Mouse (Mus musculus): ENCODE data around the gene Hdac4.

The Hdac4 gene

DNA sequence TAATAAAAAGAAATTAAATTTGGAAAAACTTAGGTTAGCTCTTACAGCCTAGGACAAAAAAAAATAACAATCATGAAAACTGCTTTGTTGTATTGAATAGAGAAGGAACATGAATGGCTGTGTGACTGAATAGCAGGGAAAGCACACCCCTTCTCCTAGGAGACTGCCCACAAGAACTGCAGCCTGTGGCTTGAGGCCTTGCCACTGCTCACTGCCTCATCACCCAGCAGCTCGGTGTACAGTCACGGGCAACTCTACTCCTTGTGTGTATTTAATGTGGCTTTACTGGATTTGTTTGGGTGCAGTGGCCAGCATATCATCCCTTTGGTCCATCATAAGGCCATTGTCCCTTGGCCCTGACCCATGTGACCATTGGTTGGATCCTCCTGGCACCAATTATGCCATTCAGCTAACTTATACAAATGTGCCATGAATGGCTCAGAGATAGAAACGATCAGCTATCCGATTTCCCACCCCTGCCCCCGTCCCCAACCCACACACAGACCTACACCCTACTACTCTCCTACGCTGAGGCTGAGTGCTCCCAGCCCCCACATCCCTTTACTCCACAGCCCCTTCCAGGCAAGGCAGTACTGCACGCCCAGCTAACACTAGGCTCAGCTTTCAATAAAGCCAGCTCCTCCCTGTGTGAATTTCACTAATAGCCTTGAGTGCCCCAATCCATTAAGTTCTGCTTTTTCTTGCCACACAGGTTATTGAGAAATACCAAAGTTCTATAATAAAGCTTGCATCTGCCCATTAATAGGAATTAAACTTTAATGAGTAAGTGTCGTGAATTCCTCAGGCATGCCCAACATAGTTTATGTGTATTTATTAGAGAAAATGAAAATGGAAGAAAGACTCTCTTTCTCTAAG lies 134.1 kb downstream of the Hdac4 start:
- no peak for DNase-seq (ENCODE audit: low spot score)

DNA sequence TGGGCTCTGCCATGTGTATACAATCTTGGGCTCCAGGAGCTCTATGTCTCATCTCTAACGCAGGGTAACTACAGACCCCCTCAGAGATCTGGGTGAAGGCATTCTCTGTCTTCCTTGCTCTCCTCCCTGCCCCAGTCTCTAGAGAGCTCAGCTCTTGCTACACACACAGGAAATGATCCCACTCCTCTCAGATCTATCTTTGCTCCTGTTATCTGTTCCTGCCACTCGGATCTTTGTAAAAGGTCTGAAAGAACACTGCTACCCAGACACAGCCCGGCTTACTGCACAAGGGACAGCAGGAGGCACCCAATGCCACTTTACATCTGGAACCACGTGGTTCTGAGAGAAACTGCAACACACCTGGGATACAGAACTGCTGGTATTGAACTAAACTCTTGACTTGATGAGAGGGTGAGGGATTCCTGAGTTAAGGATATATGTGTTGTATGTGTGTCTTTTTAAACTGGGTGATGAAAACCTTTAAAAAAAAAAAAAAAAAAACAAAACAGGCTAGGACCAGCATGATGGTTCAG lies 134.9 kb downstream of the Hdac4 start:
- no peak for DNase-seq (ENCODE audit: low spot score)

GRCm38 (mm10) chr1:92059571-92059970 lies 135.9 kb downstream of the Hdac4 start:
- DNase-seq (ENCODE audit: low spot score): no peak

- no peak for DNase-seq (ENCODE audit: low spot score)
Measured at GRCm38 (mm10) chr1:92058731-92059425, 136.6 kb downstream of the Hdac4 start.

DNA sequence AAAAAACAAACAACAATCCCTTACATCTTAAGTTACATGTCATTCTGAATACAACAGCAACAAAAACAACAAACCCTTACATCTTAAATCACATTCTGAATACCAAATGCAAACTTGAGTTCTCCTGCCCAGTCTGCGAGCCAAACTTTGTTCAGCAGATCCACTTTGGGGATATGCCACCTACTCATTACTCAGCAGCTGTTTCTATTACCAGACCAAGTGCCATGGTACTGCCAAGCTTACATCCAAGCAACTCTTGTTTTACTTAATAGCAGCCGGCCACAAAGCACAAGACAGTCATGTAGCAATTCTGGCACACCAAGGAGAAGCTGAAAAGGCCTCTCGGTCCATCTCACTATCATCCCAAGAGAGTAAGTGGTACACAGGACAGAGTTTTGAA lies 138.4 kb downstream of the Hdac4 start:
- no peak for DNase-seq (ENCODE audit: low spot score)

GRCm38 (mm10) chr1:92055149-92055548 lies 140.3 kb downstream of the Hdac4 start:
- no peak for DNase-seq (ENCODE audit: low spot score)

- DNase-seq (ENCODE audit: low spot score): no peak
Measured at GRCm38 (mm10) chr1:92052190-92052589, 143.3 kb downstream of the Hdac4 start.

DNA sequence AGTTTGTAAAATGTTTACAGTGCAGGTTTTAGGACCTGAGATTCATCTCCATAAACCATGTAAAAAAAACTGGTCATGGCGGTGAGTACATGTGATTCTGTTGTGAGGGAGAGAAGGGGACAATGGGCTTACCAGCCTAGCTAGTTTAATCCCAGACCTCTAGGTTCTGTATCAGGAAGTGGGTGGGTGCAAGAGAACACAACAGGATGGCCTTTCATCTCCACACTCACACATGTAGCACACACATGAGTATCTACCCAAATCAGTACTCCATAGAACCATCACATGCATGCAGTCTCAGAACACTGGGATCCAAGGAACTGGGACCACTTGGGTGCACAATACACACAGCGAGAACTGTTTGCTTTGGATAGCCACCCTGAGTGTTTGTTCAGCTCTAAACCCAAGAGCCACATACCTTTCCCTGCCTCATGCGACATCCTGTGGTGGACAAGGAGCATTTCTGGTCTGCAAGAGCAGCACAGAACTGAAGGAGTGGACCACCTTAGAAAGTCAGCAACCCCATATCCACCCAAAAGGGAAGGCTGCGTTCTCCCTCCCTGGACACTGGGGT lies 143.9 kb downstream of the Hdac4 start:
- no peak for DNase-seq (ENCODE audit: low spot score)

GRCm38 (mm10) chr1:92050992-92051391 lies 144.5 kb downstream of the Hdac4 start:
- no peak for DNase-seq (ENCODE audit: low spot score)

- DNase-seq (ENCODE audit: low spot score): no peak
Measured at GRCm38 (mm10) chr1:92050566-92050965, 144.9 kb downstream of the Hdac4 start.

DNA sequence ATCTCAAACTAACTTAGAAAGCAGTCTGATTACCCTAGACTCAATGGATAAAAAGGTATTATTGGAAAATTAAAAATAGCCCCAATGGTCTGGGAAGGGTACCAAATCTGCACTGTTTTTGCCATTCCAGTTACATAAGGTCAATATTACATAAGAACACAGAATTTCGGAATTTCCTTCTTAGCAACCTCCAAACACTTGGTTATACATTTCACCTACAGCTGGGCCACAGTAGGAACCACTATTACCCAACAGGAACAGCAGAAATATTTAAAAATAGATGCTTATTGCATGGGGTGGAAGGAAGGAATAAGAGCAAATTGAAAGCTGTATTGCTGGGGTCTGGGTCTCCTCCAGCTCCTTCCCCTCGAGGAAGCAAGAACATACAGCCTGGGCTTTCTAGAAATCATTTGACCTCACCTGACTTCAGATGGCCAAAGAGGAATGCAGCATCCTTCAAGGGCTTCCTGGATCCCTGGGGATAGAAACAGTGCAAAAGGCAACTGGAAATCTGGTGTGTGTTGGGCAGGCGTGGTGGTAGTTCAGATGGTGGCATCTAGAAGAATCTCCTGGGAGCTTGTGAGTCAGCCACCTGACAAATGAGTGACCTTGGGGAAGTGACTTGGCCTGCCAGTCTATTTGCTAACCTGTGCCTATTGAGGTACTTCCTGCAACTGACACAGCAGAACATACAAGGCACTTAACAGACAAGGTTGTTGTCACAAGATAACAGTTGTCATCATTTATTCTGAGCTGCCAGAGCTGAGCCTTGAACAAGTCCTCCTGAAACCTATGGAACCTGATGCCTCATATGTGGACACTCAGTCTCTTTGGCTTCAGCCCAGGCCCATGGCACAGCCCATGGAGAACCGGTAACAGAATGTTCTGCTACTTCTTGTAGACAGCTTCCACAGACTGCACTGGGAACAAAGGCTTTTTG lies 146.8 kb downstream of the Hdac4 start:
- DNase-seq (ENCODE audit: low spot score): no peak

GRCm38 (mm10) chr1:92045671-92046070 lies 149.8 kb downstream of the Hdac4 start:
- no peak for DNase-seq (ENCODE audit: low spot score)

DNA sequence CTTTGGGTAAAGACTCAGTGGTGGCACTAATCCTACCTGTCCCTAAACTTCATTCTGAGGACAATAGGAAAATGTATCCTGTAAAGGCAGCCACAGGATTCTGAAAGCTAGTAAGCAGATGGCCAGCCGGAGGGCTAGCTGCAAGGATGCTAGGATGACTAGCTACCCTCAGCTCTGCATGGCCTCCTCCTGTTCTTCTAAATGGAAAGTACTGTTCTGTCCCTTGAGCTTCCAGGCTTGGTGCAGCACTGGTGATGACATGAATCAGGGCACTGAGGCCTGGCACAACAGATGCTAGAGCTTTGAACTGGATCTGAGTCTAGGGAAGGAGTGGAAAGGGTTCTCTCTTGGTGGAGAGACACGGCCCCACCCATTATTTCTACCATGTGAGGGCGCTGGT lies 150.6 kb downstream of the Hdac4 start:
- DNase-seq (ENCODE audit: low spot score): no peak

- no peak for DNase-seq (ENCODE audit: low spot score)
Measured at GRCm38 (mm10) chr1:92043989-92044388, 151.5 kb downstream of the Hdac4 start.

DNA sequence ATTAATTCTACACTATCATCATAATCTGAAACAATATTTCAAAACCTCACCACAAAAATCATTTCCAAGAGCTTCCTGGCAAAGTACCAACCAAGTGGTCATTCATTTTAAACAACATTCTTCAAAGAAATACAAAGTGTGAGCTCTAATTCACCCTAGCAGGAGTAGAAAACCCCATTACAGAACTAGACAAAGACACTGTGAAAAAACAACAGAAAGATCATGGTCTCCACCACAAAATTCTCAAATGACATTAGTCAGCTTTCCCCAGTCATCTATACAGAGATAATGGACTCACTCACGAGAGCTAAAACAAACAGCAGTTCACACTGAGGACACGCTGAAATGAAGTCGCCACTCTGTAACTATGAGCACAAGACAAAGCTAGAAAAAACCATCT lies 153.4 kb downstream of the Hdac4 start:
- DNase-seq (ENCODE audit: low spot score): no peak

DNA sequence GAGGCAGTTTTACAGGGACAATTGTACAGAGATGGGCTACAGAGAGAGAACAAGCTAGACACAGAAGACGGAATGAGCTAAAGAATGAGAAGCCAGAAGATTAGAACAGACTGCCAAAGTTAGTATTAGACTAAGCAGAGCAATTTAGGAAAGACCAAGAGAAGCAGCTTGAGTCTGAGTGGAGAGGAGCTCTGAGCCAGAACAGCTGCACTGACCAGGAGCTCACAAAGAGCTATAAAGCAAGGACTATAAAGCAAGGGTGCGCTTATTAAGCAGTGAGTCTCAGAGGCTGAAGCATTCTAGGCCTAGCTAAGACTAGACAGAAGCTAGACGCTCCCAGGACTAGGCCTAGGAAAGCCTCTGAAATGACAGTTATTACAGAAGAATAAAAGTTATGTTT lies 154.2 kb downstream of the Hdac4 start:
- DNase-seq (ENCODE audit: low spot score): no peak

GRCm38 (mm10) chr1:92038714-92039113 lies 156.8 kb downstream of the Hdac4 start:
- no peak for DNase-seq (ENCODE audit: low spot score)

GRCm38 (mm10) chr1:92037039-92037438 lies 158.5 kb downstream of the Hdac4 start:
- DNase-seq (ENCODE audit: low spot score): no peak

DNA sequence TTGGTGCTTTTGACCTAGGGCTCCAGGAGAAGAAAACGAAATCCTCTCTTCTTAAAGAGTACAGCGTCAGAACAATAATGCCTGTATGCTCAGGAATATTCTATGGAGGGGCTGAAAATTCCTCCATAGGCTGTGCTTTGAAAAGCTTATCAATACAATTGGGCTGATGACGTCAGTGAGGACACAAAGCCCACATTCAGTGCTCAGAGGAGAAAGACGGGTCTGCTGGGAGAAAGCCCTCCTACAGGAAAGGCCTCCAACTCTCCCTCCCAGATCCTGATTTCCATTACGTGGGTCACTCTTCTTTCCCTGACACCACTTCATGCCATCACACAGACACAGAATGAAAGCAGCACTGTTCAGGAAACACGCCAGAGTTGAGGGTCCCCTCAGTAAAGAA lies 159.7 kb downstream of the Hdac4 start:
- DNase-seq (ENCODE audit: low spot score): no peak

GRCm38 (mm10) chr1:92034247-92034646 lies 161.3 kb downstream of the Hdac4 start:
- DNase-seq (ENCODE audit: low spot score): no peak

- no peak for DNase-seq (ENCODE audit: low spot score)
Measured at GRCm38 (mm10) chr1:92033463-92033862, 162.0 kb downstream of the Hdac4 start.

- DNase-seq (ENCODE audit: low spot score): no peak
Measured at GRCm38 (mm10) chr1:92030541-92030940, 165.0 kb downstream of the Hdac4 start.

Measured in ovary, postnatal 36 days (tissue).